Mouse (Mus musculus) c-Kit-positive CD71-positive TER-119-positive erythroid progenitor cells, embryonic 14.5 days (primary cell): Measurements from ENCODE around the gene Heatr5b.

Experiments
- DNase-seq: peaks from one replicate; pipeline ENCODE4 v3.0.0-alpha.2; 2013; ENCODE audit warnings: low spot score

The Heatr5b gene

DNA sequence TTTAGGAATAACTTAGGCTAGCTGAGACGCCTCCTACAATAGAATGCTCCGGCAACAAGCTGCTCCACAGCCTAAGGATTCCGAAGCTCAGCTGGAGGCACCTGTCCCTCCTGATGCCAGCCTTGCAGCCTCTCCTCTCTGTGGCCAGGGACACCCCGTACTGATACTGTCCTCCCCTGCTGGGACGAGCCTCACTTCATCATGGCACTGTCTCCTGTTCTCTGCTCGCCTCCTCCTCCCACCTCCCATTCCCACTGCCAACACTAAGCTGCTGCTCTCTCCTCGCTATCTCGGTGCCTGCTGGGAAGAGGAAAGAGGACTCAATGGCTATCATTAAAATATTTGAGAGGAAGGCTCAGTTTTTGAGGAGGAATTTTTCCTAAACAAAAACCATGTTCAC, 67.6 kb downstream of the Heatr5b start:
- DNase-seq, result no peak

DNA sequence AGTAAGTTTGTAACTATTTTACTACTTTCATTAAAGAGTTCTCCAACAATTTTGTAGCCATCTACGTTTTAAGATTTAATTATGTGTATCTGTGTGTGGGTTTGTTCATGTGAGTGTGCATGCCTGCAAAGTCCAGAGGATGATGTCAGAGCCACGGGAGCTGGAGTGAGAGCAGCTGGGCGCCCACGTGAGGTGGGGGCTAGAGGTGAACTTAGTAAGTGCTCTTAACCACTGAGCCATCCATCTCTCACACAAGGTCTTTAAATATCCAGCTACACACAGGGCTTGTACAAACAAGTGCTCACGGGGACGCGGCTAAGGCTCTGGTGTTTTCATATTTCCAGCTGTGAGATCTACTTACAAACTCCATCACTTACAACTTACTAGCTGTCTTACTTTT, 69.1 kb downstream of the Heatr5b start:
- no peak for DNase-seq

DNA sequence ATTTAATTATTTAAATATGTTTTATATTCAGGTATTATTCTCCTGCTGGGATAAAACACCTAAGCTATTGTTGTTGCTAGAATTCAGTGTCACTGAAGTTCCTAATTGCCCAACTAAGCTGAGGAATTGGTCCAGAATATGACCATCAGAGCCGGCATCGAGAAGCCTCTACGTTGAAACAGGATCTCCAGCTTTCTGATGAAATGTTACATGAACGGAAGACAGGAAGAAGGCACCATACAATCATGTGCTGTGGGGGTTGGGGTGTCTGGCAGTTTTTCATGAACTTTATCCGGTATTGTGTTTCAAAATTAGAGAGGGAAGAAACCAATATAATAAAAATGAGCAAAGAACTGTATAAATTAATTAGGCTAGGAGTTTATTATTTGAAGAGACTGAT, 71.9 kb downstream of the Heatr5b start:
- DNase-seq, result no peak

DNA sequence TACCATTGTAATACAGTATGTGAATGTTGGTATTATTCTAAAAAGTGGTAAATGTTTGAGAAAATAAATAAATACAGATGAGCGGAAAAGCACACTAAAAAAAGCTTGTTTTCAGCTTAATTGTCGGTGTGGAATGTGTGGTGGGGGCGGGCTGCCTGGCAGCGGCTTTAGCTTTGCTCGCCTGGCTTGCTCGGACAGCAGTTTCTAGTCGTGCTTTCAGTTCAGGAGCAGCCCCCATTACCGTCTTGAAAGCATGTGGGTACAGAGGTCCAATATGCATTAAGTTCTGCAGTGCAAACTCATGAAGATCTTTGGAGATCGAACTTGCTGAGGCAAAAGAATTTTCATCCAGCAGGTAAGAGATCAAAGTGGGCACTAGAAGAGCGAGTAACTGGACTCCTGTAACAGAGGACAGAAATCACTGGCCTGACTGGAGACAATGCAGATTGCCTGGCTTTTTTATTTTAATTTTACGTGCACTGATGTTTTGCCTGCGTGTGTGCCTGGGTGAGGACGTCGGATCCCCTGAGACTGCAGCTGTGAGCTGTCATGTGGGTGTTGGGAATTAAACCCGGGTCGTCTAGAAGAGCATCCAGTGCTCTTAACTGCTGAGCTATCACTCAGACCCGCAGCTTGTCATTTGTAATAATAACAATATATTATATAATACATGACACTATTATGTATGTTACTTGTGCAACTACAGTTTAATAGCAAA, 82.1 kb downstream of the Heatr5b start:
- DNase-seq, result no peak

DNA sequence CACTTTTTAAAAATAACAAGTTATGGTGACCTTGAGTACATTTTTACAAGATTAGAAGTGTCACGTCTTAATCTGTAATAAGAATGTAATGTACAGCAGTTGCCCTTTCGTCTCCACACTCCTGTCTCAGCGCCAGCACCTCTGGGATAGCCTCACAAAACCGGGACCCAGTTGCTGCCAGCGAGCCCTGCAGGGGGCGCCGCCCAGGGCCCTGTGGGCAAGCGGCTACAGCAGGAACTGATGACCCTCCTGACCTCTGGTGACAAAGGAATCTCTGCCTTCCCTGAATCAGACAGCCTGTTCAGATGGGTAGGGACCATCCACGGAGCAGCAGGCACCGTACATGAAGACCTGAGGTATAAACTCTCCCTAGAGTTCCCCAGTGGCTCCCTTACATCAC, 83.1 kb downstream of the Heatr5b start:
- no peak for DNase-seq

DNA sequence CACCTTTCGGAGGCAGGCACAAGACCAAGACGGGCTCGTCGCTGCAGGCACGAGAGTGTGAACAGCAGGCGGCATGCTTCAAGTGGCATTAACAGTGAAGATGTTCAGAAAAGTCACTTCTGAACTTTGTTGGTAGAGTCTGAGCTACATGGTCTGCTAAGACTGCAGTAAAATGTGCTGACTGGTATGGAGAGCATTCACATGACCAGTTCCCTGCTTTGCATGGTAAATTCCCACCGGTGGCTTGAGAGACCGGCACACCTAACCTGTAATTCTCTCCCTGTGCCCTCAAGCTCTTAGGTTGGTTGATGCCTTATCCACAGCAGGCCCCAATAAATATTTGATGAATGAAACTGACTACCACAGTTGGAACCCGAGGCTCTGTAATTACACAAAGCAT, 86.7 kb downstream of the Heatr5b start:
- no peak for DNase-seq

DNA sequence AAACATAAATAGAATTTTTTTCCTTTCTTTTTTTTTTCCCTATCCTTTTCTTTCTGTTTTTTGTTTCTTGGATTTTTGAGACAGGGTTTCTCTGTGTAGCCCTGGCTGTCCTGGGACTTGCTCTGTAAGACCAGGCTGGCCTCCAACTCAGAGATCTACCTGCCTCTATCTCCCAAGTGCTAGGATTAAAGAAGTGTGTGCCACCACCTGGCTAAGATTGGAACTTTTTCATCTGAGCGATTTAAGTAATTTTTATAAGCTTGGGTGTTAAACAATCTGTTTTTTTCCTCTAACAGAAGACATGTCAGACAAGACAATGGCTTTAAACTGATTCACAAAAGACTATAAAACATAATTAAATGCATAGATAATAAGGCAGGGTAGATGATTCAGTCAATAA, 96.7 kb downstream of the Heatr5b start:
- DNase-seq, result no peak

DNA sequence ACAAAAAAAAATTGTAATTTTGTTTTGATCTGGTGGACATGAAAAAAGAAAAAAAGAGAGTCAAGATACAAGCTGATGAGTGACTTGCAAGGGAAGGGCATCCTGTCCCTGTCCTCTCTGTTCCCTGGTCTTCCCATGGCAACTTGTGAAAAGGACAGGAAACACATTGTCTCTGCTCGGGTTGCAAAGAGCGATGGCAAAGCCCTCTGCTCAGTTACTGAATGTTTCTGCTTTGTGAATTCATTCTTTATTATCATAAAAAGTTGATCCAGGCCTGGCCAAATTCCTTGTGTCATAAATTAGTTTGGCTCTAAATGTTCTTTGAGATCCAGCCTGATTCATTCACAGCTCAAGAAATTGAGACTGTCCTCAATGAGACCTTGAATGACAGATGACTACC, 97.4 kb downstream of the Heatr5b start:
- no peak for DNase-seq

DNA sequence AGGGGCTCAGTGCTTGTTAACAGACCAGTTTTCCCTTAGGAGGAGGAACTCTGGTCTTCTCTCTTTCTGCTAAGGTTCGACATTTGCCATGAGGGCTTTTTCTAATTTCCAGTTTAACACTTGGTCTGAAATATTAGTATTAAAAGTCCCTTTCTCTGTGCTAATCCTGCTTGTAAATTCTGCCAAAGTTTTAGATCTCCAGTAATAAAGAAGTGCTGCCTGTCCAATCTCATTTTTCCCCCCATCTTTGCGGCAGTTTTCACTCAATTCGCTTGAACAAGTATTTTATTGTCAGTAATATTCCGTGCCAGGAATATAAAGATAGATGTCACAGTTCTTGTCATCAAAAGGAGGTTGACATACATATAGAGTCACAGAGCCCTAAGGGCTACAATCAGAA, 98.1 kb downstream of the Heatr5b start, which contains the start of gene Strn:
Gene Strn (minus strand): TSS at position 101 of the 400 bp plus-strand sequence.
- DNase-seq, result no peak

DNA sequence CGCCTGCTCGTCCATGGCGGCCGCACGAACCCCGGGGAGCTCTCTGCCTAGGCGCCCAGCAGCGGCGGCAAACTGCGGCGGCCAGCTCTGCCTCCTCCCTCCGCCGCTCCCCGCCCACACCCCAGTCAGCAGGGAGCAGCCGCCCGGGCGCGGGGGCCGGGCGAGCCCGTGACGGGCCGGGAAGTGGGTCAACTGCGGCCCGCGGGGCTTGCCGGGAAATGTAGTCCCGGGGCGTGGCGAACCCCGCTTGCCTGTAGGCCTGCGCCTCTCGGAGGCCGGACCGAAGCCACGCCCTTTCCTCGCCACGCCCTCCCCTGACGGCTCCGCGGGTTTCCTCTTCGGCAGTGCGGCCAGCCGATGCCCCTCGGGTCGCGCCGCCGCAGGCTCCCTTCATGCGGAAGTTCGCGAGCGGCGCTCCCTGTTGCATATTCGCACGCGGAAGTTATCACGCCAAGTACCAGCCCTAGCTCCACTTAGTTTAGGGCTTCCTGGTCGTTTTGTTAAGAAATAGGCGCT, 98.6 kb downstream of the Heatr5b start:
- peak; percentile 96 for DNase-seq

DNA sequence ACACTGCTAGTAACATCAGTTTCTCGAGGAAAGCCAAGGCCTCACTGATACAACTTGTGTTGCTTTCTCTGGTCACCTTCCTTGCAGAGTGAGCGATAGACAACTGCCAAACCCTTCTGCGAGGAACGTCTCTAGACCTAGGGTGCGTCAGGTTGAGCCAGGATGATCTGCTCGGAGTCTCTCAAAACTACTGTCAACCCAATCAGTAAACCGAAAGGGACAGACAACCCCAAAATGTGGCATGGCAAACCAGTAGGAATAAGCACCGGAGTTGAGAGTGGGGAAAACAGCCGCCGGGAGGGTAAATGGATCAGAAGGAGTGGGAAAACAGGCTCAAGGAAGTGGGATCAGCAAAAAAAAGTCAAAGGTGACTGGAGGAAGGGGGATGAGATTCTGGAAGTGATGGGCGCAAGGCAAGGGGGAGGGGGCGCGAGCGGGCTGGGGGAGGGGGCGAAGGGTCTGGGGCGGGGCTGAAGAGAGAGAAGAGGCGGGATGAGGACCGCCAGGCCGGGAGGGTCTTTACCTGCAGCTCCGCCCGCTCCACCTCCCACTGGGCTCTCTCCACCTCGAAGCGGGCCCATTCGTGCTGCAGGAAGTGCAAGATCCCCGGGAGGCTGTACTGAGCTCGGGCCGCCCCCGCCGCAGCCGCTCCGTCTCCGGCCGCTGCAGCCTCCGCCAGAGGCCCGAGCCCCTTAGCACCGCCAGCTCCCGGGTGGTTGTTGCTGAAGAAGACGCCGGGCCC, 99.3 kb downstream of the Heatr5b start:
- peak; percentile 41 for DNase-seq

DNA sequence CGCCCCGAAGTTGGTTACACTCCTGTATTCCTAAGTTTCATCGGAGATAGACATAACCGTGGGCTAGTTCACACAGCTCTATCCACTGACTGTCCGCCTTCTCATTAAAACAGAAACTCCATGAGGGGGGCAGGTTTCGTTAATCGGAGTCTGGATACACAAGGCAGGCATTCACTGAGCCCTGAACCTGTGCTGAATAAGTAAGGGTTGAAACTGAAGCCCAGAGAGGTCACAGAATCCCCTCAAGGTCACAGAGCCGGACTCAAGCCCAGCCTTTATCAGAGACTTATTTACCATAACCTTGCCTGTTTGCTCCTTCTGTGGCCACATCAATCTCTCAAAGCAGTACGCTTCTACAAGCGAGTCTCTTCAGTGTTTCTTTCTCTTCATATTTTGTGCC, 100.4 kb downstream of the Heatr5b start:
- DNase-seq, result no peak

DNA sequence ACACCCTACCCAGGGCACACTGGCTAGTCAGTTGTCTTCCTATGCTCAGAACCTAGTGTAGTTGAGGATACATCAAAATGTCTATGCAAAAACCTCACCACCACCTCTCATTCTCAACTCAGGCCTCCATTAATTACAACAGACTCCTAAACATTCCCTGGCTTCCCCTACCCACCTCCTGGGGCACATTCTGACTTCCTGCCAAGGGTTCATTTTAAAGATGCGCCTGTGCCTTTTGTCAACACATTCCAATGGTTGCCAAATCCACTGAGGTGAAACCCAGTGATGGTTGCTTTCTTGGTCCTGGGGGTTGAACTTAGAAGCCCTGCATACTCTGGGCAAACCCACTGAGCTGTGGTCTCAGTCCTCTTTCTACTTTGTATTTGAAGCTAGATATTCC, 103.1 kb downstream of the Heatr5b start:
- DNase-seq, result no peak

DNA sequence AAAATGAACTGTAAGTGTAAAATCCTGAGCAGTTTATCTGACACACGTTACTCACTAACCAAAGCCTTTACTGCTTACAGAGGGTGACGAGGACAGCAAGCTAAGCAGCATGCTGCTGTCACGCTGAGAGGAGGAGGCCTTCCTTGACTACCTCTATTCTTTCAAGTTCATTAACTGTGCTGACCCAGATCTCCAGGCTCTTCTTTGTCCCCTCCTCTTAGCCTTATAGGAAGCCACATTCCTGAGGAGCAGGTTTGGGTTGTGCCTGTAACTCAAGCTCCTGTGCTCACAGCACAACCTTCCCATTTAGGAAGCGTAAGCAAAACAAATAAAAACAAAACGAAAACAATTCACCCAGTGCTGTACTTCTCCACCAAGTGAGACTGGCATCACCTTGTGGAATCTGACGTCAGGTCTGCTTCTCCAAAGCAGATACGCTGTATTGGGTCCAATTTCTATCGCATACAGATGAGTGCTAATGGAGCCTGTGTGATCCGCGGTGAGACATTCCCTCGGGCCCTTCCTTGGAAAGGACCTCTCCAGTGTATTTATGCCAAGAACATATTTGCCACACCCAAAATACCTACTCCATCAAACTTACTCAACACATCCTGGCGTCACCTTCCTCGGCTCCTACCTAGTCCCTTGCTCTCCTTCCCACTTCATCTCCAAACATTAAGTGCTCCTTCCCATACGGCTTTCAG, 108.3 kb downstream of the Heatr5b start:
- DNase-seq, result no peak

DNA sequence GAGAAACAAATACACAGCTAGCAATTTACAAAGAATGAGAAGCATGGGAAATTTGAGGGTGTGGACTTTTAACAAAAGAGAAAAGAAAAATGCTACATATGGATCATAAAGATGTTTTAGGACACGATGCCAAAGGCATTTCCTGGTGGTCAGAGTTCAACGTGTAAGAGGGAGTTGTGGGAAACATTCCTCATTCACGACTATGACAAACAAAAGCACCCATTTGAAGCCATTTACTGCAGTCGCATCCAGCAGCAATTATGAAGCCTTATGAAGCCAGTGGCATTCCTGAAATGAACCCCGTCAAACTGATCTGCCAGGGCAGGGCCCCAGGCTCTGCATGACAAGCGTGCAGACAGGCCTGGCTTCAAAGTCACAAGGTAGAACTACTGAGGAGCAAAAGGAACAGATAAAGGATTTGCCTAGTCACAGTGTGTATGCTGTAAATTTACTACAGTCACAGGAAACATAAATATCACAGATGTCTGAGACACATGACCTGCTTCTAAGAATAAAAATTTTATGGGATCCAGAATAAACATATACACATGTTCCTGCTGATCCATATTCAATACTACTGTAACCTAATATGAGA, 110.6 kb downstream of the Heatr5b start:
- DNase-seq, result peak; percentile 54

DNA sequence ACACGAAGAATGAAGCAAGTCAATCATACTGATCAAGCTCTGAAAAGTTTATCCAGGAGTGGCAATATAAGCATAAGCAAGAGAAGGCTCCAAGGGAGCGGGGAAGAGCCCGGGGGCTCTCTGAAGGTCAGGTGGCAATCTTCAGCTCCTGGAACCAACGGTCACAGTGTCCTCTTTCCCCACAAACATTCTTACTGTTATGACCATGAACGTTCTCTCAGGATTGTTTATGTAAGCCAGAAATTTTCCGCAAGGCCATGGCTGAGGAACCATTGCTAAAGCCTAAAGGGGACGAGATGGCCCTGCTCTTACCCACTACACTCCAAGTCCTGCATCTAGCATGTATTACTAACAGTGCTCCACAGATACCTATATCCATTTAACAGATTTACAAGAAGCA, 113.5 kb downstream of the Heatr5b start:
- no peak for DNase-seq

DNA sequence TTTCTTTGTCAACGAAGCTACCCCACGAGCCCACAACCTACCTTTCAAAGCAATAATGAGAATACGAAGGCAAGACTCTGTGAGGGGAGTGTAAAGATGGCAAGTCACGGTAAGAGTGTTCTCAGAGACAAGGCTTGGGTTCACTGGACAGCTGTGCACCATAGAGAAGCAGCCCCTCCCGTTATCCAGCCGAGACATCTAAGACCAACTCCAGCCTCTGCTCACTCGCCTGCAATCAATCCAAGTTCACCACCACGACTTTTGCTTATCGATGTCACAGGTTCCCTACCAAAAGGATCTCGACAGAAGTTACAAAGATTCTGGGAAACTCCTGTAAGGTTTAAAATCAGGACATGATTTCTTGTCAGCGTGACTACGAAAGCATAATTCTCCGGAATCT, 116.1 kb downstream of the Heatr5b start:
- DNase-seq, result no peak

DNA sequence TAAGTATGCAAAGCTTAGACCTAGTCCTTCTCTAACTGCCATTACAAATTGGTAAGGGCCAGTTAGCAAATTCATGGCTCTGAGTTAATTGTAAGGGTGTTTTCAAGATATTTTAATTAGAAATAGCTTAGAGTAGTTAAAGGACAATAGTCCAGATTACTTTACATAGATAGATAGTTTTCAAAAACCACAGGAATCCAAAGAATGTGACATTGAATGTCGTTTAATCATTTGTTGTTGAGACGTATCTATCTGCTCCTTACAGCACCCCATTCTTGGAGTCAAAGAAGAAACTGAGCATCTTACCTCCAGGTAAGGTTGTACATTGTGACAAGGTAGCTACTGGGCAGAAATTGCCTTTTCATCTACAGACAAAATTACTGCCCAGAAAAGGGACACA, 124.9 kb downstream of the Heatr5b start:
- no peak for DNase-seq

DNA sequence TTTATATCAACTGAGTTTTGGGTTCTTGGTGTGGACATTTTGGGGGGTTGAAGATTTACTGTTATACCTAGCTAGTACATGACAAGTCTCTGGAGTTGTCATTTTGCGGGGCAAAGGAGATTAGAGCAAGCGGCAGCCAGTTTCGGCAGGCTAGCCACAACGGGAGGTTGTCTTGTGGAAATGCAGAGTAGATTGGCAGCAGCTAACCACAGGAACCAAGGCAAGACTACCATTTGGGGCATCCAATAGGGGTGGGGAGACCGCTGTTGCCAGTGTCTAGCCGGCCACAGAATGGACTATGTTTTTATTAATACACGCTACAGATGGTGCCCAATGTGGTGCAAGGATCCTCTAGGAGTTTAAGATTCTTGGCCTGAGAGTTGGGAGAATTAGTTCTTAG, 126.7 kb downstream of the Heatr5b start:
- DNase-seq, result no peak

DNA sequence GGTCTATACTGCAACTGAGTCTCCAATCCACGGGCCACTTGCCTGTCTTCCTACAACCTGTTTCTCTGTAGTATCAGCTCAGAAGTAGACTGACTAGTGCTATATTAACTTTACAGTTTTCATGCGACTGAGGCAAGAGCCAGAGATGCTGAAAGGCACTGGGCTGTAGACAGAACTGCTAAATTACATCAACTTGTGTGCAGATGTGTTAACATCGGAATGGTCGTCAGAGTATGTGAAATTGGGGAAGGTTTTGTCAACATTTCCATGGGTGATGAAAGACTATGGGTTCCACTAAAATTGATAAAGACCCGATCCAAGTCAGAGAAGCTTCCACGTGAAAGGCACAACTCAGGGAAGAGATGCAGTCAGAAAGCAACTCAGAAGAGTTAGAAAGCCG, 132.2 kb downstream of the Heatr5b start:
- no peak for DNase-seq
